Mouse (Mus musculus): ENCODE results near the gene Josd2. TPM values are rescaled to one million over a fixed set of nuclear protein-coding genes. Genes with fewer than 3 reads are reported as not detected.

The Josd2 gene
- polyA plus RNA-seq, 1 experiment from 2014 or later, result 63.1 TPM

DNA sequence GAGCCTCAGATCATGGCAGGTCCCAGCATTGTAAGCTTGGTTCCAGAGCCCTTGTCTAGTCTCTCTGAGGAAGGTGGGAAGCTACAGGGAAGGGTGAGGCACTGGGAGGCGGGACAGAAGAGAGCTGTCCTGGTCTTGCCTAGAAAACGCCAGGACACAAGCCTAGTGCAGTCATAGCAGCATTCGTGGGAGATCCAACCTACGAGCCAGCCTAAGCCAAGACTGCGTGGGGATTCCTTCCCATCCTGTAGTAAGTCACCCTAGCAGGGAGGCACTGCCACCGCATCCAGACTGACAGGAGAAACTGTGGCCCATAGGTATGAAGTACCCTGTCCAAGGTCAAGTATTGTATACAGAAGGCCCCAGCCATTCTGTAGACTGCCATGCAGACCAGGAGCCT lies 35.2 kb upstream of the Josd2 start:
- no peaks in the 10 kb centered on the region for H3K4me1 ChIP-seq (ENCODE audit: insufficient read depth)
- ATAC-seq, result no peak
- H3K4me3 ChIP-seq (ENCODE audit: low read depth, low read length), result no peak overlapping the region
- no peaks in the 10 kb centered on the region for H3K36me3 ChIP-seq (replicated peaks; ENCODE audit: insufficient read depth, low read length)
- DNase-seq, result no peak
- 68% methylated on average over 6 of the region's 6 CpGs for WGBS (ENCODE audit: insufficient replicate concordance)
- no peak overlapping the region for H3K9ac ChIP-seq (replicated peaks)
- no peak overlapping the region for H3K4me2 ChIP-seq (ENCODE audit: low read depth, low read length)
- peaks cover 51% of the 10 kb centered on the region for H3K27me3 ChIP-seq (ENCODE audit: insufficient read depth, low read length)
- H3K27ac ChIP-seq (ENCODE audit: low read depth), result no peak overlapping the region
- no peaks in the 10 kb centered on the region for H3K9me3 ChIP-seq (ENCODE audit: low read length)
- TF ChIP-seq CTCF (IDR thresholded peaks at IDR 0.05; ENCODE audit: low read depth), result no peak
- no peak for TF ChIP-seq EP300 (IDR thresholded peaks at IDR 0.05; ENCODE audit: low read depth)

DNA sequence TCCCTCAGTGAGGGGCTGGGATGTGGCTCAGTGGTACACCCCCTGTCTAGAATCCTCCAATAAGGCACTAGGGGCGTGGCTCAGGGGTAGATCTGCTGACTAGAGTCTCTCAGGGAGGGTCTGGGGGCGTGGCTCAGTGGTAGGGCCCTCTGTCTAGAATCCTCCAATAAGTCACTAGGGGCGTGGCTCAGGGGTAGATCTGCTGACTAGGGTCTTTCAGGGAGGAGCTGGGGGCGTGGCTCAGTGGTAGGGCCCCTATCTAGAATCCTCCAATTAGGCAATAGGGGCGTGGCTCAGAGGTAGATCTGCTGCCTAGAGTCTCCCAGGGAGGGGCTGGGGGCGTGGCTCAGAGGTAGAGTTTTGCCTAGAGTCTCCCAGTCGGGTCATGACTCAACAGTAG lies 34.4 kb upstream of the Josd2 start:
- WGBS (ENCODE audit: insufficient replicate concordance), result 8% methylated on average over 7 of the region's 7 CpGs

DNA sequence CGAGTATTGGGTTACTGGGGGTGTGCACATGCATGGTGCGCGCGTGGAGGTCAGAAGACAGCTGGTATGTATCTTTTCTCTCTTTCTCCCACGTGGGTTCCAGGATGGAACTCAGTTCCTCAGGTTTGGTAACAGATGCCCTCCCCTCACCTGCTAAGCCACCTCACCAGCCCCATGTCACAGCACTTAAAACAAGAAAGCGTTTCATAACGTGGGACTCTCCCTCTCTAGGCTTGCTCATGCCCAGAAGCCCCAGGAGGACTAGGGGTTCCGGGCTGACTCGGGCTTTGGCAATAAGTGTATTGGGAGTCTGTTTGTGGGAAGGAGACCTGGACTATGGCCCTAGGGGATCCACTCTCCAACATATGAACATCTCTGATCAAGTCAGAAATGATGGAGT lies 33.7 kb upstream of the Josd2 start:
- DNase-seq (no peak), ATAC-seq (no peak)
- H3K4me3 ChIP-seq (ENCODE audit: low read depth, low read length), result no peak overlapping the region
- no peak for TF ChIP-seq EP300 (IDR thresholded peaks at IDR 0.05; ENCODE audit: low read depth)
- TF ChIP-seq CTCF (IDR thresholded peaks at IDR 0.05; ENCODE audit: low read depth), result no peak
- no peak overlapping the region for H3K27ac ChIP-seq (ENCODE audit: low read depth)
- 63% methylated on average over 9 of the region's 9 CpGs for WGBS (ENCODE audit: insufficient replicate concordance)
- no peaks in the 10 kb centered on the region for H3K36me3 ChIP-seq (replicated peaks; ENCODE audit: insufficient read depth, low read length)
- H3K4me2 ChIP-seq (ENCODE audit: low read depth, low read length), result no peak overlapping the region
- H3K9ac ChIP-seq (replicated peaks), result no peak overlapping the region
- no peaks in the 10 kb centered on the region for H3K4me1 ChIP-seq (ENCODE audit: insufficient read depth)
- H3K9me3 ChIP-seq (ENCODE audit: low read length), result no peaks in the 10 kb centered on the region
- peaks cover 49% of the 10 kb centered on the region for H3K27me3 ChIP-seq (ENCODE audit: insufficient read depth, low read length)

More for the DNA sequence above, 34.4 kb upstream of the Josd2 start:
- H3K9me3 ChIP-seq (ENCODE audit: low read length), result no peaks in the 10 kb centered on the region
- H3K36me3 ChIP-seq (replicated peaks; ENCODE audit: insufficient read depth, low read length), result no peaks in the 10 kb centered on the region
- H3K4me2 ChIP-seq (ENCODE audit: low read depth, low read length), result no peak overlapping the region
- H3K27ac ChIP-seq (ENCODE audit: low read depth), result no peak overlapping the region
- no peak overlapping the region for H3K4me3 ChIP-seq (ENCODE audit: low read depth, low read length)
- TF ChIP-seq EP300 (IDR thresholded peaks at IDR 0.05; ENCODE audit: low read depth) (no peak), CTCF (IDR thresholded peaks at IDR 0.05; ENCODE audit: low read depth) (no peak)
- peak; percentile 29; the same call in 1 of the 2 replicates for ATAC-seq
- no peak overlapping the region for H3K9ac ChIP-seq (replicated peaks)
- no peaks in the 10 kb centered on the region for H3K4me1 ChIP-seq (ENCODE audit: insufficient read depth)
- DNase-seq, result peak; percentile 34
- peaks cover 49% of the 10 kb centered on the region for H3K27me3 ChIP-seq (ENCODE audit: insufficient read depth, low read length)

DNA sequence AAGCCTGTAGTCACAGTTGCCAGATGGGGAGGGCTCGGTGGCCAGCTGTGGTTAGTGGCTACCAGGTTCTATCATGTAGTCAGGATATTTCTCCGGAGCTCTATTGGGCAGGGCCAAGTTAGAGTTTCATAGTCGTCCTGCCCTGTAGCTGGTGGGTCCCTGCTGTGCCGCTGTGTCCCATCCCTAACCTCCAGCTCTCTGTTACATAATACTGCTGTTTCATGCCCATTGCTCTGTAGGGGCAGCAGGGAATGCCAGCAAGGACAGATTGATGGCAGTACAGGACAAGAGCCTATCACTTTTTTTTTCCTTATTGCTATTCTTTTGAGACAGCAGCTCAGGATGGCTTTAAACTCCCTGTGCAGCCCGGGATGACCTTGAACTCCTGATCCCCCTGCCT lies 32.0 kb upstream of the Josd2 start:
- no peaks in the 10 kb centered on the region for H3K4me1 ChIP-seq (ENCODE audit: insufficient read depth)
- H3K27me3 ChIP-seq (ENCODE audit: insufficient read depth, low read length), result peaks cover 47% of the 10 kb centered on the region
- no peak for DNase-seq
- 62% methylated on average over 5 of the region's 5 CpGs for WGBS (ENCODE audit: insufficient replicate concordance)
- ATAC-seq, result no peak
- H3K27ac ChIP-seq (ENCODE audit: low read depth), result no peak overlapping the region
- no peak overlapping the region for H3K4me3 ChIP-seq (ENCODE audit: low read depth, low read length)
- no peaks in the 10 kb centered on the region for H3K9me3 ChIP-seq (ENCODE audit: low read length)
- no peak overlapping the region for H3K9ac ChIP-seq (replicated peaks)
- TF ChIP-seq CTCF (IDR thresholded peaks at IDR 0.05; ENCODE audit: low read depth) (no peak), EP300 (IDR thresholded peaks at IDR 0.05; ENCODE audit: low read depth) (no peak)
- no peaks in the 10 kb centered on the region for H3K36me3 ChIP-seq (replicated peaks; ENCODE audit: insufficient read depth, low read length)
- H3K4me2 ChIP-seq (ENCODE audit: low read depth, low read length), result no peak overlapping the region

DNA sequence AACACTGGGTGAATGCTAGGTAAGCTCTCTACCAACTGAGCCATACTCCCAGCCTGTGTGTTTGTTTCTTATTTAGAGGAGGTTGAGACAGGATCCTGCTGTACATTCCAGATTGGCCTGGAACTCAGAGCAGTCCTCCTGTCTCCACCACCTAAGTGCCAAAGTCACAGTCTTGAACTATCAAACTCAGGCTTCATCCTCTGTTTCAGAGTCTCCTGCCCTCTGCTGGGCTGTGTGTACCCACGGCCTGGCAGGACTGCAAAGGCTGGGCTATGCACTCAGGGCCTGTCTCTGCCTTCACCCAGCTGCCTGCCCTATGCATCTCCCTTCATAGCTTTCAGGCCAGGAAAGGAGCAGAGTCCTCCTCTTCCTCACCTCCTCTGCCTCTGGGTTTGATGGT lies 31.5 kb upstream of the Josd2 start:
- no peak overlapping the region for H3K9ac ChIP-seq (replicated peaks)
- H3K27me3 ChIP-seq (ENCODE audit: insufficient read depth, low read length), result peaks cover 47% of the 10 kb centered on the region
- TF ChIP-seq CTCF (IDR thresholded peaks at IDR 0.05; ENCODE audit: low read depth) (peak; percentile 26; the same call in 1 of the 2 replicates), EP300 (IDR thresholded peaks at IDR 0.05; ENCODE audit: low read depth) (no peak)
- H3K27ac ChIP-seq (ENCODE audit: low read depth), result no peak overlapping the region
- H3K4me1 ChIP-seq (ENCODE audit: insufficient read depth), result no peaks in the 10 kb centered on the region
- WGBS (ENCODE audit: insufficient replicate concordance), result 17% methylated on average over 1 of the region's 1 CpGs
- DNase-seq (no peak), ATAC-seq (no peak)
- no peaks in the 10 kb centered on the region for H3K36me3 ChIP-seq (replicated peaks; ENCODE audit: insufficient read depth, low read length)
- no peak overlapping the region for H3K4me3 ChIP-seq (ENCODE audit: low read depth, low read length)
- no peaks in the 10 kb centered on the region for H3K9me3 ChIP-seq (ENCODE audit: low read length)
- no peak overlapping the region for H3K4me2 ChIP-seq (ENCODE audit: low read depth, low read length)

DNA sequence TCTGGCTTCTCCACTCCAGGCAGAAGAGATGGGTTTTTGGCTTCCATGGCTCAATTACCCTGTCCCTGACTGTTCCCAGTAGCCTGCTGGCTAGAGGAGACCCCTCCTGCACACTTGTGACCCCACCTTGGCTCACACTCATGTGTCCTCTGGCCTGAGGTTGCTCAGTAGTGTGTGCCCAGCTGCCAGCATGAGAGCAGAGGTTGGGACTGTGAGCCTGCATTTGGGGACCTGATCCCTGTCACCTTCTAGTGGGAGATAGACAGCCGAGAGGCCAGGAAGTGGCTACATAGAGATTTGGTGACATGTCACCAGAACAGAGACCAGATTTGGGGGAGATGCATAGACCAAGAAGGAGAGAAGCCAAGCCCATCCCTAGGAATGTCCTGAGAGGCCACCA lies 30.6 kb upstream of the Josd2 start:
- H3K9ac ChIP-seq (replicated peaks), result no peak overlapping the region
- no peaks in the 10 kb centered on the region for H3K9me3 ChIP-seq (ENCODE audit: low read length)
- TF ChIP-seq EP300 (IDR thresholded peaks at IDR 0.05; ENCODE audit: low read depth) (no peak), CTCF (IDR thresholded peaks at IDR 0.05; ENCODE audit: low read depth) (no peak)
- H3K4me3 ChIP-seq (ENCODE audit: low read depth, low read length), result no peak overlapping the region
- no peak overlapping the region for H3K27ac ChIP-seq (ENCODE audit: low read depth)
- 23% methylated on average over 1 of the region's 1 CpGs for WGBS (ENCODE audit: insufficient replicate concordance)
- H3K4me2 ChIP-seq (ENCODE audit: low read depth, low read length), result no peak overlapping the region
- no peak for ATAC-seq
- no peaks in the 10 kb centered on the region for H3K4me1 ChIP-seq (ENCODE audit: insufficient read depth)
- DNase-seq, result no peak
- no peaks in the 10 kb centered on the region for H3K36me3 ChIP-seq (replicated peaks; ENCODE audit: insufficient read depth, low read length)
- peaks cover 47% of the 10 kb centered on the region for H3K27me3 ChIP-seq (ENCODE audit: insufficient read depth, low read length)

DNA sequence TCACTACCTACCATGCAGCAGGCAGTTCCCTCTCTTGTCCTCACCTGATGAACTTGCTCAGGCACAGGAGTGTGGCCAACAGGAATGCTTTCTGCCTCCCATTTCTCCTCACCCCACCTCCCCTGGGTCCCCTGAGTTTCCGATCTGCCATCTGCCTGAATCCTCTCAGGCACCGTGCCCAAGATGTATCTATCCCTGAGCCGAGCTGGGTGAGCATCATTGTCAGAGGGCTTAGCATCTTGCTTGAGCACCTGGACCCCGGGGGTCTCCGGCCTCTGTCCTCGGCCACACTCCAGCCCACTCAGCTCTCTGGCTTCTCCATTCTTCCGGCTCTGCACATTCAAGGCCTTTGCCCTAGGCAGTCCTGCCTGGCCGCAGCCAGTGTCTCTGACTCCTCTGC lies 29.8 kb upstream of the Josd2 start:
- DNase-seq (no peak), ATAC-seq (no peak)
- Histone ChIP-seq H3K4me3 (ENCODE audit: low read depth, low read length) (no peak overlapping the region), H3K9ac (replicated peaks) (no peak overlapping the region), H3K27ac (ENCODE audit: low read depth) (no peak overlapping the region), H3K9me3 (ENCODE audit: low read length) (no peaks in the 10 kb centered on the region), H3K27me3 (ENCODE audit: insufficient read depth, low read length) (peaks cover 50% of the 10 kb centered on the region), H3K36me3 (replicated peaks; ENCODE audit: insufficient read depth, low read length) (no peaks in the 10 kb centered on the region), H3K4me1 (ENCODE audit: insufficient read depth) (no peaks in the 10 kb centered on the region), H3K4me2 (ENCODE audit: low read depth, low read length) (no peak overlapping the region)
- 59% methylated on average over 8 of the region's 8 CpGs for WGBS (ENCODE audit: insufficient replicate concordance)
- TF ChIP-seq EP300 (IDR thresholded peaks at IDR 0.05; ENCODE audit: low read depth) (no peak), CTCF (IDR thresholded peaks at IDR 0.05; ENCODE audit: low read depth) (no peak)
